Mouse (Mus musculus): ENCODE results near the gene Bbs5.

GRCm38 (mm10) chr2:69612716-69613115, 34.3 kb upstream of the Bbs5 start:
- TF ChIP-seq CTCF (IDR thresholded peaks at IDR 0.05; ENCODE audit: low read depth, low read length), result no peak
- TF ChIP-seq POLR2A (IDR thresholded peaks at IDR 0.05; ENCODE audit: borderline replicate concordance, low read depth, low read length), result no peak

Measured in bone marrow macrophage, adult 2 months (primary cell).